Mouse (Mus musculus) cortical plate, adult 2 months (tissue): ENCODE results near the gene Rad51b. TPM values are rescaled to one million over a fixed set of nuclear protein-coding genes. Genes with fewer than 3 reads are reported as not detected.

Experiments
- H3K27ac ChIP-seq: fragments of 200-500 bp; 2 replicates; pipeline ENCODE4 v1.5.1; 2012; ENCODE audit warnings: low read length, control low read depth, inconsistent platforms; ENCODE audit not compliant: insufficient read depth
- H3K4me1 ChIP-seq: fragments of 200-500 bp; 2 replicates; pipeline ENCODE4 v1.6.1; 2011; ENCODE audit warnings: low read length; ENCODE audit not compliant: control insufficient read depth, insufficient read depth
- H3K4me3 ChIP-seq: fragments of 200-500 bp; 2 replicates; pipeline ENCODE4 v1.5.1; 2011; ENCODE audit warnings: mild to moderate bottlenecking, low read length, control low read depth; ENCODE audit not compliant: insufficient read depth
- CTCF ChIP-seq: fragments of 200-500 bp; IDR thresholded peaks from 2 replicates; pipeline ENCODE4 v1.5.1; 2011; ENCODE audit warnings: mild to moderate bottlenecking, control low read depth, low read length; ENCODE audit not compliant: insufficient read depth; ENCODE audit errors: extremely low read depth
- POLR2A ChIP-seq: fragments of 200-500 bp; IDR thresholded peaks from 2 replicates; pipeline ENCODE4 v1.6.1; 2011; ENCODE audit warnings: mild to moderate bottlenecking, low read length, control low read depth; ENCODE audit not compliant: insufficient read depth; ENCODE audit errors: extremely low read depth
- polyA plus RNA-seq: library from polyadenylated mRNA; depleted of rRNA; stranded (reverse); fragments of >200 nt; gene quantifications from 2 replicates; pipeline ENCODE4 v1.2.3, GENCODE M21; 2012

The Rad51b gene
- polyA plus RNA-seq, 1 experiment = 0.17 TPM

GRCm38 (mm10) chr12:79745225-79745624 lies 448.1 kb downstream of the Rad51b start:
- Histone ChIP-seq H3K4me1 (no peaks in the 10 kb centered on the region), H3K4me3 (no peak overlapping the region), H3K27ac (no peak overlapping the region)
- TF ChIP-seq POLR2A = no peak
- no peak for TF ChIP-seq CTCF

DNA sequence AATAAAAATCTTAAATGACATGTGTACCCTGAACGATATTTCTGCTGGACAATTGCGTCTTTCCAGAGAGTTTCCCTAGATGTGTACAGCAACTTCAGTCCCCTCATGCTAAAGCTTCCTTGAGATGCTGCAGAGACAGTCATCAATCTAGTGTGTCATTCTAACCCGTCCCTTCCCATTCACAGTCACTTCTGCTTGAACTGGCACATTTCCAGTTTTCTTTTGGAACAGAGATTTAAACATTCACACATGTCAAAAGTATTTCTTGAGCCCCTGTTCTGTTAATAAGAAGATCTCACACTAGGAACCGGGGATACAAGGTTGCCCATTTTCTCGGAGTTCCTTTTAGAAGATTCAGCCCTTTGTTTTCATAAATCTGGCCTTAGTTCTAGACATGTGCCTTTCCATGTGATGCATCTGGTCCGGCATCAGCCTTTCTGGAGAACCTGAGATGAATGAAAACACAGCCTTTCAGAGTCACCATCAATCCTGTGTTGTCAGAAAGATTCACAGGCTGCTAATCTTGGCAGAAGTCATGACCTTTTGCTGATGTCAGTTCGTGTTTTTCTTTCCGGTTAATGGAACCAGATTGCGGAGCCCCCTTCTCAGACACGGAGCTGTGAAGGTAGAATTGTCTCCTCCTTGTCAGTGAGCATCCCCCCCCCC lies 448.9 kb downstream of the Rad51b start:
- TF ChIP-seq CTCF = no peak
- TF ChIP-seq POLR2A = no peak
- Histone ChIP-seq H3K4me1 (no peaks in the 10 kb centered on the region), H3K27ac (no peak overlapping the region), H3K4me3 (no peak overlapping the region)

DNA sequence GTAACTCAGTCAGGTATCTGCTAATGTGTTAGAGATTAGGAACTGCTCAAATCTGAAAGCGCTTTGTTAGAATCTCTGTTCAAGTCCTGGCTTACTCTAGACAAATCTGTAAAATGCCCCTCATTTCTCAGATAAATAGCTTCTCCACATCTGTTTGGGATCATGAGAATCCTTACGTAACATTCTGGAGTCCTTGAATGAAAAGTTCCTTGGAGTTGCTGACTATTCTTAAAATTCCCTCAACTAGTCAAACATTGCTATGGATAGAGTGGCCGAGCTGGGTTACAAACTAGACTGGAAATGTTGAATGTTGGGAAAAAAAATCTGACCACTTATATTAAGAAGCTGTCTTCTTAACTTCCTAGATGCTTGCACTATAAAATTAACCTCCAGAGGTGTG lies 450.5 kb downstream of the Rad51b start:
- H3K4me1 ChIP-seq = no peaks in the 10 kb centered on the region
- H3K27ac ChIP-seq = no peak overlapping the region
- no peak for TF ChIP-seq CTCF
- TF ChIP-seq POLR2A = no peak
- H3K4me3 ChIP-seq = no peak overlapping the region

- TF ChIP-seq POLR2A = no peak
- no peak for TF ChIP-seq CTCF
- H3K4me1 ChIP-seq = no peaks in the 10 kb centered on the region
- H3K4me3 ChIP-seq = no peak overlapping the region
- H3K27ac ChIP-seq = no peak overlapping the region
Measured at GRCm38 (mm10) chr12:79748862-79749261, 451.8 kb downstream of the Rad51b start.

GRCm38 (mm10) chr12:79750253-79751125 lies 453.4 kb downstream of the Rad51b start:
- Histone ChIP-seq H3K27ac (peak overlapping the region; percentile 43; the same call in 1 of the 2 replicates), H3K4me1 (no peaks in the 10 kb centered on the region), H3K4me3 (no peak overlapping the region)
- no peak for TF ChIP-seq POLR2A
- TF ChIP-seq CTCF = no peak

DNA sequence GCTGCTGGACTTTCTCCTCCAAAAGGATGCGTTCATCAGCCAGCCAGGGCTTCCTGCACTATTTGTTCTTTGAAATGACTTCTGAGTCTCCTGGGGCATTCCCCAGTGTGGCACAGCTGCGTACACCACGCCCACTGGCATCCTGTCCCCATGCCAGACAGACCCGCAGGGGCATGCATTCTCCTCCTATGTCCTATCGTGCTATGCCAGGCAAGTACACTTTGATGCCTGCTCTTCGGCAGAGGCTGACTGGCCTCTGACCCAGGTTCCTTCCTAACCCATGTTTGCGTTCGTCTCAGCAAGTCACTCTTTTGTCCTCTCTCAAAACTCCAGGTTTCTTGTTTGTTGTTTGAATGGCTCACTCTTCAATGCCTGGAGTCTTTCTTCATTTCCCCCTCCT lies 454.7 kb downstream of the Rad51b start:
- no peak overlapping the region for H3K4me3 ChIP-seq
- no peaks in the 10 kb centered on the region for H3K4me1 ChIP-seq
- TF ChIP-seq CTCF (no peak), POLR2A (no peak)
- no peak overlapping the region for H3K27ac ChIP-seq

DNA sequence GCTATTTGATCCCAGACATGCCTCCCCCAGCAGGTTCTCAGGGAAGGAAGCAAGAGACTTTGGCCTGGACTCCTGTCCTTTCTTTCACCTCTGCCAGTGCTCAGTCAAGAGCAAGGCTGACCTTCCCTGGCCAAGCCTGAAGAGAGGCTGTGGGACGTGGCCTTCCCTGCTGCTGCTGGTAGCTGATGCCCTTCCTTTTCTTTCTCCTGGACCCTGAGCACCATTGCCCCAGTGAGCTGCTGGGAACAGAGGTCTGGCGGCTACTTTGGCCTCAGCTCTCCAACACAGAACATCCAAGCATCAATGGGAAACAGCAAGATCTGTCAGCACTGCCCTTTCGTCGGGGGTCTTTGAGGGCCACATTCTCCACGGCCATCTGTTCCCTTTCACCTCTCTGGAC lies 455.1 kb downstream of the Rad51b start:
- H3K27ac ChIP-seq = no peak overlapping the region
- TF ChIP-seq CTCF (no peak), POLR2A (no peak)
- no peaks in the 10 kb centered on the region for H3K4me1 ChIP-seq
- no peak overlapping the region for H3K4me3 ChIP-seq

DNA sequence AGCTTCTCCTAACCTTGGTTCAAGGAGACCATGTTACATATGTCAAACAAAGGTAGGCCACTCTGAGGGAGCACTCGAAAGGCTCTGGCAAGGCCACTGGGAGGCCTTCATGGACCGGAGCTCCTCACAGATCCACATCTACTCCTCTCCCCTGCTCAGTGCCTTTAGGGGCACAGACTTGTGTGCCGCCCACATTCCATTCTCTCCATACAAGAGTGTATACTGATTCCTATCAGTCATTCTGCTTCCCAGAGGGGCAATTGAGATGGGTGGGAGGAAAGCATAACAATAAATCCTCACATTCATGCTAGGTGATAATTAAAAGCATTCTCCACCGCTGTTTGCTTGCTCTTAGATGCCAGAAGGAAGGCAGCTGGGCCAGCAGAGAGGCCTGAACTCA lies 458.5 kb downstream of the Rad51b start:
- Histone ChIP-seq H3K4me1 (no peaks in the 10 kb centered on the region), H3K4me3 (no peak overlapping the region), H3K27ac (no peak overlapping the region)
- TF ChIP-seq CTCF (no peak), POLR2A (no peak)

DNA sequence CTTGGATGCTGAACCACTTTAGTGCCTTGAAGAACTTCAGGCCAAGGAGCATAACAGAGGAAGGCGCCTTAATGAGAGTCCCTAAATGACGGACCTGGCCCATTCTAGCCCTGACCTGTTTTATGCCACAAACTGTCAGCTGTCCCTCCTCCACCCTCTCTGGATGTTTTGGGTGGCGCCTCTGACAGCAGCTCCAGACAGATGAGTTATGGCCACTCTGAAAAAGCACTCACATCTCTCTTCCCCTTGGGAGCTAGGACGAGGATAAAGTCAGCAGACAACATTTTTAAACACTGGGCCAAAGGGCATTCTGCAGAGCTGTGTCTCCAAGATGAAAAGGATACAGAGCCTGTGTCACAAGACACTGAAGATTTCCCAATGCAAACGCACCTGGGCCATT lies 459.3 kb downstream of the Rad51b start:
- no peak overlapping the region for H3K27ac ChIP-seq
- no peaks in the 10 kb centered on the region for H3K4me1 ChIP-seq
- no peak overlapping the region for H3K4me3 ChIP-seq
- TF ChIP-seq CTCF = no peak
- TF ChIP-seq POLR2A = no peak

DNA sequence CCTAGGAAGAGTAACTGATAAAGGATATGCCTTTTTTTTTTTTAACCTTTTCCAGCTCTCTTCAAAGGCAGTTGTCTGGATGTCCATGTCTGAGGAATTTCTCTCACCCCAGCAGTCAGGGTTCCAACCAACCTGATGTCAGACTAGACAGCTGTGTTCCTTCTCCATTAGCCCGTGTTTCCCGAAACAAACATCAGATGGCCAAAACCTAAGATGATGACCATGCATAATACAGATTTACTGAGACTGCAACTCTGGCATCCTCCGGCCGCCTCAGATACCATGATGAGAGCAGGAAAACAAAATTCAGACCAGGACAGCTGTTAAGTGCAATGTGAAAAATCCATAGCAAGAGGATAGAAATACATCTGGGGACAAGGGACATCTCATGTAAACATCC lies 460.7 kb downstream of the Rad51b start:
- H3K4me1 ChIP-seq = no peaks in the 10 kb centered on the region
- TF ChIP-seq POLR2A = no peak
- no peak for TF ChIP-seq CTCF
- no peak overlapping the region for H3K4me3 ChIP-seq
- H3K27ac ChIP-seq = no peak overlapping the region
